Mouse (Mus musculus): ENCODE data around the gene Aars.

DNA sequence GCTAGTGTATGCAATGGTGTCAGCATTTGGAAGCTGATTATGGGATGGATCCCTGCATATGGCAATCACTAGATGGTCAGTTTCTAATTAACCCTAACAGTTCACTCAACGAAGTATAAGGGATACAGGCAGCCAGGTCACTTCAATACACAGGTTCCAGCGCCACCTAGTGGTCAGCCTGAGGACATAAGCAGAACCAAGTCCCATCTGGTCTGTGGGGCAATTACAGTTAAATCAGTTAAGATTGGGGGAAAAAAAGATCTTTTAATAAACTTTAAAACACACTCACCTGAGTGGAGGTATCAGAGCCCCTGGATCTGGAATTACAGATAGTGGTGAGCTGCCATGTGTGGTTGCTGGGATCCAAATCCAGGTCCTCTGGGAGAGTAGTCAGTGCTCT is 57.2 kb downstream of the Aars start:
- TF ChIP-seq CTCF (IDR thresholded peaks at IDR 0.05; ENCODE audit: low read depth) (peak; percentile 89), EP300 (IDR thresholded peaks at IDR 0.05; ENCODE audit: low read depth) (no peak)

Measured in liver, embryonic 14.5 days (tissue).